11 mouse cellular contexts compared by ENCODE assay signal in the genomic region with DNA sequence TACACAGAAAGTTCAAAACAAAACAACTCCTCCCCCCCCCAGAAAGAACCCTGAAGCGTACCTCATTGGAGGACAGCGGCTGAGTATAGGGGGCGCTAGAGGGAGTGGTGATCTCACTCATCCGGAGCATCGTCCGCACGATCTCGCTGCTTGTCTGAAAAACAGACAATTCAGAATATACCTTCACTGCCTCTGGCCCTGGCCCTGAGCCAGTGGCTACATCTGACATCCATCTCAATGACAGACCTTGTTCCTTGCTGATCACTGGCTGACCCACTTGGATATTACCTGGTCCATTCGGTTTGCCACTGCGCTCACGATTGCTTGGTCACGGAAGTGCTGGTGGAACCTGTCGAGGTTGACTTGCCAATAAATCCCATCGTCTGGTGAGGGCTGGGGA. TPM values are rescaled to one million over a fixed set of nuclear protein-coding genes. Genes with fewer than 3 reads are reported as not detected.
A peak's percentile ranks its signal among the peaks of the same experiment; 100 is the strongest.
DNase-seq lines count a peak whose midpoint lies in the region; ATAC-seq and TF ChIP-seq lines count a peak whose summit lies in the region.
"Had no signal": no experiment of that assay in that cellular context is flagged by ENCODE, and none has a peak within 500 bp of the region (broad histone marks: within the 10 kb centered on the region; RNA-seq: fewer than 3 reads in every experiment).

No protein-coding gene starts in this region.

- 0 out of 2 replicates have a peak overlapping the region, but pooled peaks have one; percentile 21 for H3K4me2 ChIP-seq in embryonic facial prominence, embryonic 12.5 days (replicated peaks)

- H3K9ac ChIP-seq in embryonic facial prominence, embryonic 12.5 days: no peak overlapping the region

- no peaks in the 10 kb centered on the region for H3K27me3 ChIP-seq in testis, adult 2 months (ENCODE audit: control insufficient read depth, insufficient read depth, low read length)
- H3K27me3 ChIP-seq in embryonic facial prominence, embryonic 12.5 days: no peaks in the 10 kb centered on the region
- H3K27me3 ChIP-seq: Patski had no signal

- no peak for DNase-seq in frontal cortex, postnatal 10 days (ENCODE audit: low spot score in 2 of 2)
- no peak for DNase-seq in testis, postnatal 14 days (ENCODE audit: low spot score)
- peak; percentile 62 to 78 for DNase-seq in layer of hippocampus, postnatal 10 days (ENCODE audit: low spot score in 2 of 2)
- DNase-seq in right cerebral cortex, postnatal 14 days: peak; percentile 71
- no peak for DNase-seq in spleen, postnatal 36 days (ENCODE audit: low spot score in 2 of 2)

- H3K4me3 ChIP-seq in testis, adult 2 months (ENCODE audit: control insufficient read depth, low read depth, low read length): no peak overlapping the region
- no peak overlapping the region for H3K4me3 ChIP-seq in embryonic facial prominence, embryonic 12.5 days
- H3K4me3 ChIP-seq: myocyte had no signal

- H3K4me1 ChIP-seq in testis, adult 2 months (ENCODE audit: control insufficient read depth, insufficient read depth, low read length): no peaks in the 10 kb centered on the region
- H3K4me1 ChIP-seq in embryonic facial prominence, embryonic 12.5 days: no peaks in the 10 kb centered on the region

- H3K9me3 ChIP-seq in embryonic facial prominence, embryonic 12.5 days: no peaks in the 10 kb centered on the region

- TF ChIP-seq CTCF in testis, adult 2 months (IDR thresholded peaks at IDR 0.05; ENCODE audit: control insufficient read depth, insufficient read depth, insufficient replicate concordance, low read depth, low read length): peak; percentile 36; the same call in 1 of the 2 replicates

- H3K27ac ChIP-seq in testis, adult 2 months (ENCODE audit: control insufficient read depth, insufficient read depth, low read depth, low read length): no peak overlapping the region
- H3K27ac ChIP-seq in embryonic facial prominence, embryonic 12.5 days: no peak overlapping the region

- WGBS in embryonic facial prominence, embryonic 12.5 days: 38% methylated on average over 14 of the region's 14 CpGs

- H3K36me3 ChIP-seq in testis, adult 2 months (ENCODE audit: control insufficient read depth, insufficient read depth, low read length): peaks cover 2% of the 10 kb centered on the region
- H3K36me3 ChIP-seq in embryonic facial prominence, embryonic 12.5 days: peaks cover 53% of the 10 kb centered on the region

- TF ChIP-seq POLR2A in testis, adult 2 months (IDR thresholded peaks at IDR 0.05; ENCODE audit: control insufficient read depth, low read depth, low read length): no peak

- ATAC-seq in frontal cortex, adult (ENCODE audit: low TSS enrichment): peak; percentile 80
- ATAC-seq in embryonic facial prominence, embryonic 12.5 days (ENCODE audit: insufficient number of reproducible peaks, insufficient read depth, low FRiP score, low TSS enrichment): no peak
- ATAC-seq: Patski had no signal

RNA-seq across cellular contexts. Expression of gene Polr3c, which starts 8.3 kb away (rescaled TPM):
- 40.1 and 40.4 TPM in 2 replicates for polyA plus RNA-seq in testis, adult 2 months (2012; rRNA removed)
- polyA plus RNA-seq in embryonic facial prominence, embryonic 12.5 days (2016; fragmentation: Nextera tagmentation; extraction: Ambion mirVana): 35.5 and 36.6 TPM in 2 replicates
- total RNA-seq in layer of hippocampus, postnatal 10 days (2021): 10 to 100 TPM; 26.4 to 28.1 TPM

RNA-seq across cellular contexts. Expression of gene Rnf115, which starts 8.3 kb away (rescaled TPM):
- polyA plus RNA-seq in testis, adult 2 months (2012; rRNA removed): 8.4 and 9.4 TPM in 2 replicates
- 64.5 and 70.3 TPM in 2 replicates for polyA plus RNA-seq in embryonic facial prominence, embryonic 12.5 days (2016; fragmentation: Nextera tagmentation; extraction: Ambion mirVana)
- total RNA-seq in layer of hippocampus, postnatal 10 days (2021): 10 to 100 TPM; 46.3 to 56.3 TPM

RNA-seq across cellular contexts. Expression of gene Nudt17, which starts 10.8 kb away (rescaled TPM):
- polyA plus RNA-seq in testis, adult 2 months (2012; rRNA removed): 2.1 TPM in 2 replicates
- polyA plus RNA-seq in embryonic facial prominence, embryonic 12.5 days (2016; fragmentation: Nextera tagmentation; extraction: Ambion mirVana): 13.7 and 14.7 TPM in 2 replicates
- total RNA-seq in layer of hippocampus, postnatal 10 days (2021): 10 to 100 TPM in 1 of 2 experiments, 1 to 10 TPM in 1; 9.8 to 11.0 TPM
- total RNA-seq: hematopoietic stem cell, adult 5-6 weeks had no signal

RNA-seq across cellular contexts. Expression of gene Pias3, which starts 23.0 kb away (rescaled TPM):
- 6.9 and 7.2 TPM in 2 replicates for polyA plus RNA-seq in testis, adult 2 months (2012; rRNA removed)
- polyA plus RNA-seq in embryonic facial prominence, embryonic 12.5 days (2016; fragmentation: Nextera tagmentation; extraction: Ambion mirVana): 77.4 and 77.5 TPM in 2 replicates
- total RNA-seq in layer of hippocampus, postnatal 10 days (2021): 10 to 100 TPM; 25.6 to 31.7 TPM

RNA-seq across cellular contexts. Expression of gene Ankrd35, which starts 49.2 kb away (rescaled TPM):
- polyA plus RNA-seq in testis, adult 2 months (2012; rRNA removed): 0.48 and 0.52 TPM in 2 replicates
- 0.92 and 1.1 TPM in 2 replicates for polyA plus RNA-seq in embryonic facial prominence, embryonic 12.5 days (2016; fragmentation: Nextera tagmentation; extraction: Ambion mirVana)
- 1 to 10 TPM; 6.9 to 7.4 TPM for total RNA-seq in layer of hippocampus, postnatal 10 days (2021)
- total RNA-seq: hematopoietic stem cell, adult 5-6 weeks had no signal

Comparison
In these comparisons a context has a peak if more than half of its experiments do, and no peak if none do; other contexts are left out.
1. DNase-seq: peak in layer of hippocampus, postnatal 10 days (2 of 2) and right cerebral cortex, postnatal 14 days (single experiment); none in frontal cortex, postnatal 10 days (0 of 2), testis, postnatal 14 days (single experiment) and spleen, postnatal 36 days (0 of 2).